Mouse (Mus musculus) intestine, embryonic 15.5 days (tissue): Measurements from ENCODE around the gene Calcoco1. TPM values are rescaled to one million over a fixed set of nuclear protein-coding genes. Genes with fewer than 3 reads are reported as not detected.
A peak's percentile ranks its signal among the peaks of the same experiment; 100 is the strongest.

Experiments
- microRNA counts: library from miRNA; unstranded; fragments of <30 nt; microRNA quantifications from one replicate; lab custom pipeline; 2016
- polyA plus RNA-seq: library from polyadenylated mRNA; unstranded; fragments of >200 nt; fragmentation: Nextera tagmentation; extraction: Ambion mirVana; gene quantifications from 2 replicates; pipeline ENCODE4 v1.2.1, GENCODE M21; 2015

Calcoco1 gene
- polyA plus RNA-seq, 1 experiment from 2014 or later = 28.5 TPM

MicroRNAs encoded within 50 kb of the gene (microRNA counts, 519-probe panel; counts per million panel counts)
- microRNA mmu-miR-688 (lab: Ali Mortazavi, UCI) = 2,075 counts per million, percentile 48 among the panel's probes with 10 or more counts

Other genes starting within 250 kb of the Calcoco1 start
- gene Gm10337, start 218.5 kb downstream of the Calcoco1 start, polyA plus RNA-seq = 5.4 TPM in 1 of 2 replicates, not detected in the other
- gene Map3k12, start 205.1 kb downstream of the Calcoco1 start, polyA plus RNA-seq = 10.8 and 11.0 TPM in 2 replicates
- 94.1 and 101 TPM in 2 replicates for gene Tarbp2, start 204.0 kb downstream of the Calcoco1 start, polyA plus RNA-seq
- gene Npff, start 197.2 kb downstream of the Calcoco1 start, polyA plus RNA-seq = 1.3 and 1.6 TPM in 2 replicates
- 0.57 TPM in 1 of 2 replicates, not detected in the other for gene Gm28047, start 97.1 kb downstream of the Calcoco1 start, polyA plus RNA-seq
- gene Atf7, start 96.7 kb downstream of the Calcoco1 start, polyA plus RNA-seq = 25.9 and 31.8 TPM in 2 replicates
- 68.2 and 73.2 TPM in 2 replicates for gene Atp5g2, start 49.8 kb downstream of the Calcoco1 start, polyA plus RNA-seq
- gene Hoxc13, start 198.9 kb upstream of the Calcoco1 start, polyA plus RNA-seq = not detected in 2 replicates
- gene Hoxc12, start 214.6 kb upstream of the Calcoco1 start, polyA plus RNA-seq = not detected in 2 replicates
- not detected in 2 replicates for gene Hoxc11, start 232.2 kb upstream of the Calcoco1 start, polyA plus RNA-seq
- gene Hoxc10, start 244.6 kb upstream of the Calcoco1 start, polyA plus RNA-seq = 1.9 and 2.6 TPM in 2 replicates
- 7.7 and 10.1 TPM in 2 replicates for gene Hoxc5, start 245.3 kb upstream of the Calcoco1 start, polyA plus RNA-seq